Mouse (Mus musculus): ENCODE data around the gene Rtbdn.
"Not testable (repeated sequence)": the region's sequence is repeated elsewhere in the genome, so short reads cannot be mapped to it uniquely, and the experiment has no call there.

Rtbdn gene

GRCm38 (mm10) chr8:84946528-84947240 is at the start of gene Rtbdn:
Gene Rtbdn, plus strand, starts transcription at chr8:84946991.
- DNase-seq (ENCODE audit: low read depth, low spot score): no peak

GRCm38 (mm10) chr8:84901071-84901470 is 45.7 kb upstream of the Rtbdn start:
- no peak for DNase-seq (ENCODE audit: low read depth, low spot score)

GRCm38 (mm10) chr8:84901752-84902151 is 45.0 kb upstream of the Rtbdn start, which contains the start of gene Klf1:
Gene Klf1, plus strand, starts transcription at chr8:84901928.
- DNase-seq (ENCODE audit: low read depth, low spot score): no peak

GRCm38 (mm10) chr8:84902367-84902919 is 44.3 kb upstream of the Rtbdn start:
- no peak for DNase-seq (ENCODE audit: low read depth, low spot score)

GRCm38 (mm10) chr8:84902920-84903661 is 43.7 kb upstream of the Rtbdn start:
- DNase-seq (ENCODE audit: low read depth, low spot score): peak; percentile 90

- no peak for DNase-seq (ENCODE audit: low read depth, low spot score)
Measured at GRCm38 (mm10) chr8:84904351-84904750, 42.4 kb upstream of the Rtbdn start.

GRCm38 (mm10) chr8:84907037-84907436 is 39.8 kb upstream of the Rtbdn start:
- DNase-seq (ENCODE audit: low read depth, low spot score): no peak

GRCm38 (mm10) chr8:84907493-84907892 is 39.3 kb upstream of the Rtbdn start:
- no peak for DNase-seq (ENCODE audit: low read depth, low spot score)

- DNase-seq (ENCODE audit: low read depth, low spot score): not testable (repeated sequence)
Measured at GRCm38 (mm10) chr8:84907979-84908378, 38.8 kb upstream of the Rtbdn start.

GRCm38 (mm10) chr8:84908421-84909161 is 38.2 kb upstream of the Rtbdn start, which contains the start of gene Dnase2a:
Gene Dnase2a, plus strand, starts transcription at chr8:84908560.
- peak; percentile 92 for DNase-seq (ENCODE audit: low read depth, low spot score)

- DNase-seq (ENCODE audit: low read depth, low spot score): no peak
Measured at GRCm38 (mm10) chr8:84909162-84909767, 37.5 kb upstream of the Rtbdn start.

GRCm38 (mm10) chr8:84909949-84910348 is 36.8 kb upstream of the Rtbdn start:
- no peak for DNase-seq (ENCODE audit: low read depth, low spot score)

- no peak for DNase-seq (ENCODE audit: low read depth, low spot score)
Measured at GRCm38 (mm10) chr8:84910551-84910950, 36.2 kb upstream of the Rtbdn start.

GRCm38 (mm10) chr8:84911854-84912253 is 34.9 kb upstream of the Rtbdn start:
- DNase-seq (ENCODE audit: low read depth, low spot score): no peak

GRCm38 (mm10) chr8:84912391-84912790 is 34.4 kb upstream of the Rtbdn start:
- no peak for DNase-seq (ENCODE audit: low read depth, low spot score)

- peak; percentile 87 for DNase-seq (ENCODE audit: low read depth, low spot score)
Measured at GRCm38 (mm10) chr8:84912895-84913501, 33.8 kb upstream of the Rtbdn start.

GRCm38 (mm10) chr8:84913502-84913900 is 33.3 kb upstream of the Rtbdn start:
- DNase-seq (ENCODE audit: low read depth, low spot score): no peak

GRCm38 (mm10) chr8:84913960-84914359 is 32.8 kb upstream of the Rtbdn start:
- no peak for DNase-seq (ENCODE audit: low read depth, low spot score)

GRCm38 (mm10) chr8:84915269-84915668 is 31.5 kb upstream of the Rtbdn start:
- DNase-seq (ENCODE audit: low read depth, low spot score): peak; percentile 98

- no peak for DNase-seq (ENCODE audit: low read depth, low spot score)
Measured at GRCm38 (mm10) chr8:84917781-84918180, 29.0 kb upstream of the Rtbdn start.

- no peak for DNase-seq (ENCODE audit: low read depth, low spot score)
Measured at GRCm38 (mm10) chr8:84918646-84919045, 28.1 kb upstream of the Rtbdn start.
